Mouse (Mus musculus) erythroblast, embryonic 14.5 days (primary cell): ENCODE data around the gene Lpcat2.

ENCODE experiments used
- GATA1 ChIP-seq: IDR thresholded peaks from 2 replicates; pipeline ENCODE4 v1.6.1; 2012; ENCODE audit warnings: low read length, inconsistent platforms, mixed read lengths
- TAL1 ChIP-seq: IDR thresholded peaks from 3 replicates; pipeline ENCODE4 v1.6.1; 2012; ENCODE audit warnings: low read length, inconsistent platforms, mixed read lengths

GRCm38 (mm10) chr8:92903488-92904135 is 48.5 kb downstream of the Lpcat2 start:
- TF ChIP-seq GATA1, result no peak
- TF ChIP-seq TAL1, result no peak
